Mouse (Mus musculus) small intestine, adult 2 months (tissue): ENCODE measurements around the gene Tef.

Source experiments
- CTCF ChIP-seq: fragments of 200-500 bp; IDR thresholded peaks from 2 replicates; pipeline ENCODE4 v1.5.1; 2012; ENCODE audit warnings: low read depth, mild to moderate bottlenecking, control low read depth, inconsistent platforms, low read length, moderate library complexity, mixed read lengths; ENCODE audit not compliant: insufficient replicate concordance, insufficient read length; ENCODE audit errors: extremely low read depth
- POLR2A ChIP-seq: fragments of 200-500 bp; IDR thresholded peaks from 2 replicates; pipeline ENCODE4 v1.6.1; 2012; ENCODE audit warnings: low read depth, mild to moderate bottlenecking, control low read depth, inconsistent platforms, low read length, moderate library complexity

DNA sequence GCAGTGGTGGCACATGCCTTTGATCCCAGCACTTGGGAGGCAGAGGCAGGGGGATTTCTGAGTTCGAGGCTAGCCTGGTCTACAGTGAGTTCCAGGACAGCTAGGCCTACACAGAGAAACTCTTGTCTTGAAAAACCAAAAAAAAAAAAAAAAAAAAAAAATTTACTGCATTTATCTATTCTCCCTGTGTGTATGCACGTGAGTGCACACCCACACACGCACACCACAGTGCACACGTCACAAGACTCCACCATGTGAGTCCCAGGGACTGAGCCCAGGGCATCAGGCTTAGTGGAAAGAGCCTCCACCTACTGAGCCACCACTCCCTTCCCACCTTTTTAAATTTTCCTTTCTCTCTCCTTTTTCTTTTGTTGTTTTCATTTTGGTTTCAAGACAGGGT is 28.3 kb downstream of the Tef start:
- TF ChIP-seq POLR2A (no peak), CTCF (no peak)
